Mouse (Mus musculus) heart, adult 2 months (tissue): ENCODE data around the gene Cbr4. TPM values are rescaled to one million over a fixed set of nuclear protein-coding genes. Genes with fewer than 3 reads are reported as not detected.
A peak's percentile ranks its signal among the peaks of the same experiment; 100 is the strongest.

Experiments used
- DNase-seq, 2 experiments: peaks; one replicate each; pipeline ENCODE4 v3.0.0; 2021
- H3K27ac ChIP-seq: fragments of 200-600 bp; 2 replicates; pipeline ENCODE4 v1.8.1; 2022
- H3K27me3 ChIP-seq: fragments of 200-500 bp; 2 replicates; pipeline ENCODE4 v1.6.1; 2012; ENCODE audit warnings: mild to moderate bottlenecking, low read length, inconsistent platforms, mixed read lengths; ENCODE audit not compliant: control insufficient read depth, insufficient read depth
- H3K36me3 ChIP-seq: fragments of 200-500 bp; 2 replicates; pipeline ENCODE4 v1.6.1; 2012; ENCODE audit warnings: low read length, inconsistent platforms; ENCODE audit not compliant: control insufficient read depth, insufficient read depth
- H3K4me1 ChIP-seq: fragments of 200-500 bp; 2 replicates; pipeline ENCODE4 v1.6.1; 2011; ENCODE audit warnings: low read length; ENCODE audit not compliant: control insufficient read depth, insufficient read depth
- H3K4me3 ChIP-seq: fragments of 200-600 bp; 2 replicates; pipeline ENCODE4 v1.8.1; 2022
- H3K79me2 ChIP-seq: fragments of 200-500 bp; replicated peaks from 2 replicates; pipeline ENCODE4 v1.6.1; 2012; ENCODE audit warnings: mild to moderate bottlenecking, inconsistent platforms, low read length, moderate library complexity, mixed read lengths; ENCODE audit not compliant: control insufficient read depth, insufficient read depth
- H3K9ac ChIP-seq: fragments of 200-500 bp; 2 replicates; pipeline ENCODE4 v1.6.1; 2012; ENCODE audit warnings: low read depth, mild to moderate bottlenecking, control low read depth, inconsistent platforms, low read length, mixed read lengths
- CTCF ChIP-seq: fragments of 200-600 bp; IDR thresholded peaks from 2 replicates; pipeline ENCODE4 v1.8.1; 2022; ENCODE audit warnings: antibody characterized with exemption, mild to moderate bottlenecking, moderate library complexity
- EP300 ChIP-seq: fragments of 200-500 bp; IDR thresholded peaks from 2 replicates; pipeline ENCODE4 v1.6.1; 2011; ENCODE audit warnings: low read depth, low read length, control low read depth; ENCODE audit not compliant: insufficient read depth
- POLR2A ChIP-seq: fragments of 200-500 bp; IDR thresholded peaks from 2 replicates; pipeline ENCODE4 v1.6.1; 2011; ENCODE audit warnings: mild to moderate bottlenecking, low read depth, low read length, control low read depth; ENCODE audit not compliant: insufficient read depth
- WGBS: fragments of 180-500 bp; shearing (Covaris S2); methylation state at CpG from one replicate; pipeline ENCODE4 v1.1.7; 2018; 5-methylcytosine and 5-hydroxymethylcytosine counted together
- intact Hi-C: fragments of 180-260 bp; cut with DNase I; formaldehyde crosslinking; loops from one replicate; pipeline ENCODE4 v1.15.1; 2025
- polyA plus RNA-seq: library from polyadenylated mRNA; depleted of rRNA; stranded (reverse); fragments of >200 nt; gene quantifications from 2 replicates; pipeline ENCODE4 v1.2.3, GENCODE M21; 2012
- total RNA-seq, 2 experiments: library from RNA; stranded (reverse); gene quantifications; 2 replicates each; pipeline ENCODE4 v1.2.3; 2021

The Cbr4 gene
- total and polyA plus RNA-seq, 3 experiments: 25.8 to 77.2 (median 70.8) TPM

- Histone ChIP-seq H3K27ac (no peak overlapping the region), H3K9ac (no peak overlapping the region), H3K4me1 (no peaks in the 10 kb centered on the region), H3K4me3 (no peak overlapping the region), H3K36me3 (no peaks in the 10 kb centered on the region; the same call in 1 of the 2 replicates), H3K27me3 (no peaks in the 10 kb centered on the region), H3K79me2 (no peaks in the 10 kb centered on the region)
- no peak for TF ChIP-seq CTCF
- TF ChIP-seq EP300: no peak
- no peak for TF ChIP-seq POLR2A
- WGBS: 72% methylated on average over 6 of the region's 6 CpGs
- no peak for DNase-seq
- intact Hi-C loops: loop anchor here (10.0 kb wide), 1 partner anchor 506 kb away; no protein-coding TSS in a partner anchor
Measured at GRCm38 (mm10) chr8:61528642-61529041, 41.1 kb downstream of the Cbr4 start.

GRCm38 (mm10) chr8:61531944-61532795, 44.6 kb downstream of the Cbr4 start:
- no peak for TF ChIP-seq POLR2A
- no peak for TF ChIP-seq EP300
- peak; percentile 60 for TF ChIP-seq CTCF
- Histone ChIP-seq H3K36me3 (peaks cover 12% of the 10 kb centered on the region), H3K27ac (no peak overlapping the region), H3K27me3 (no peaks in the 10 kb centered on the region), H3K4me3 (no peak overlapping the region), H3K4me1 (peaks cover 2% of the 10 kb centered on the region; the same call in 1 of the 2 replicates), H3K9ac (no peak overlapping the region), H3K79me2 (no peaks in the 10 kb centered on the region)
- WGBS: 70% methylated on average over 22 of the region's 22 CpGs
- no peak for DNase-seq
- intact Hi-C loops: no loop called here

GRCm38 (mm10) chr8:61532831-61533230, 45.3 kb downstream of the Cbr4 start:
- TF ChIP-seq CTCF (no peak), POLR2A (no peak), EP300 (no peak)
- intact Hi-C loops: no loop called here

GRCm38 (mm10) chr8:61533356-61533926, 45.9 kb downstream of the Cbr4 start:
- peaks cover 18% of the 10 kb centered on the region for H3K36me3 ChIP-seq
- 59% methylated on average over 16 of the region's 16 CpGs for whole genome bisulfite sequencing

More at GRCm38 (mm10) chr8:61532831-61533230, 45.3 kb downstream of the Cbr4 start:
- DNase-seq: no peak
- no peaks in the 10 kb centered on the region for H3K27me3 ChIP-seq
- WGBS: 77% methylated on average over 5 of the region's 5 CpGs
- H3K4me1 ChIP-seq: peaks cover 2% of the 10 kb centered on the region; the same call in 1 of the 2 replicates
- H3K27ac ChIP-seq: no peak overlapping the region
- H3K36me3 ChIP-seq: peaks cover 15% of the 10 kb centered on the region
- H3K4me3 ChIP-seq: no peak overlapping the region
- H3K79me2 ChIP-seq: no peaks in the 10 kb centered on the region
- no peak overlapping the region for H3K9ac ChIP-seq

GRCm38 (mm10) chr8:61535472-61535871, 47.9 kb downstream of the Cbr4 start:
- H3K36me3 ChIP-seq: peaks cover 22% of the 10 kb centered on the region
- H3K79me2 ChIP-seq: no peaks in the 10 kb centered on the region
- H3K27me3 ChIP-seq: no peaks in the 10 kb centered on the region
- no peak for DNase-seq
- H3K27ac ChIP-seq: no peak overlapping the region
- intact Hi-C loops: no loop called here
- no peak overlapping the region for H3K9ac ChIP-seq
- no peak for TF ChIP-seq POLR2A
- TF ChIP-seq EP300: no peak
- no peak for TF ChIP-seq CTCF
- WGBS: 81% methylated on average over 11 of the region's 11 CpGs
- H3K4me3 ChIP-seq: no peak overlapping the region
- H3K4me1 ChIP-seq: peaks cover 4% of the 10 kb centered on the region; the same call in 1 of the 2 replicates

More at GRCm38 (mm10) chr8:61533356-61533926, 45.9 kb downstream of the Cbr4 start:
- Histone ChIP-seq H3K79me2 (no peaks in the 10 kb centered on the region), H3K4me1 (peaks cover 4% of the 10 kb centered on the region; the same call in 1 of the 2 replicates), H3K4me3 (no peak overlapping the region), H3K27ac (no peak overlapping the region), H3K27me3 (no peaks in the 10 kb centered on the region), H3K9ac (no peak overlapping the region)
- TF ChIP-seq POLR2A (no peak), EP300 (no peak)
- intact Hi-C loops: no loop called here
- no peak for DNase-seq

GRCm38 (mm10) chr8:61537471-61537870, 49.9 kb downstream of the Cbr4 start:
- H3K9ac ChIP-seq: no peak overlapping the region
- 60% methylated on average over 5 of the region's 5 CpGs for WGBS
- peak overlapping the region; percentile 56 for H3K27ac ChIP-seq
- no peak overlapping the region for H3K4me3 ChIP-seq
- intact Hi-C loops: no loop called here
- peaks cover 4% of the 10 kb centered on the region; the same call in 1 of the 2 replicates for H3K4me1 ChIP-seq
- peaks cover 22% of the 10 kb centered on the region for H3K36me3 ChIP-seq
- TF ChIP-seq POLR2A (no peak), EP300 (0 out of 2 replicates have a peak, but pooled peaks have one; percentile 35)
- no peaks in the 10 kb centered on the region for H3K27me3 ChIP-seq
- H3K79me2 ChIP-seq: no peaks in the 10 kb centered on the region
- peak in 1 of 2 experiments; percentile 56 for DNase-seq
